Mouse (Mus musculus) urinary bladder, postnatal 4 days (tissue): ENCODE measurements around the gene Ly6g6e.

ENCODE experiments used
- DNase-seq, 2 experiments: peaks; one replicate each; pipeline ENCODE4 v3.0.0; 2021 to 2022; ENCODE audit warnings: low spot score in 2 of 2

The Ly6g6e gene

GRCm38 (mm10) chr17:35071454-35071853 is 5.2 kb upstream of the Ly6g6e start:
- DNase-seq: no peak

GRCm38 (mm10) chr17:35074097-35074496 is 2.6 kb upstream of the Ly6g6e start:
- no peak for DNase-seq

- no peak for DNase-seq
Measured at GRCm38 (mm10) chr17:35077285-35077684, 583 bp downstream of the Ly6g6e start.

GRCm38 (mm10) chr17:35077786-35078233 is 1.1 kb downstream of the Ly6g6e start, which contains the start of gene Ly6g6d:
Gene Ly6g6d, minus strand, starts transcription at chr17:35078065.
- DNase-seq: peak in 1 of 2 experiments; percentile 47

GRCm38 (mm10) chr17:35079778-35080177 is 3.1 kb downstream of the Ly6g6e start:
- no peak for DNase-seq

- no peak for DNase-seq
Measured at GRCm38 (mm10) chr17:35080248-35080647, 3.5 kb downstream of the Ly6g6e start.

GRCm38 (mm10) chr17:35080710-35081109 is 4.0 kb downstream of the Ly6g6e start:
- no peak for DNase-seq

- DNase-seq: no peak
Measured at GRCm38 (mm10) chr17:35082841-35083576, 6.3 kb downstream of the Ly6g6e start.

GRCm38 (mm10) chr17:35083929-35084497 is 7.3 kb downstream of the Ly6g6e start:
- no peak for DNase-seq

- no peak for DNase-seq
Measured at GRCm38 (mm10) chr17:35085208-35085865, 8.6 kb downstream of the Ly6g6e start, which contains the start of gene Ly6g6f. Gene Ly6g6f, minus strand, starts transcription at chr17:35085610.

GRCm38 (mm10) chr17:35088151-35088550 is 11.4 kb downstream of the Ly6g6e start:
- no peak for DNase-seq

GRCm38 (mm10) chr17:35088825-35089644 is 12.3 kb downstream of the Ly6g6e start, which contains the start of gene Abhd16a:
Gene Abhd16a, plus strand, starts transcription at chr17:35089263.
- DNase-seq: peak; percentile 93 to 94

- no peak for DNase-seq
Measured at GRCm38 (mm10) chr17:35090166-35090932, 13.6 kb downstream of the Ly6g6e start.

GRCm38 (mm10) chr17:35092403-35093198 is 15.9 kb downstream of the Ly6g6e start:
- no peak for DNase-seq

GRCm38 (mm10) chr17:35094475-35095365 is 18.0 kb downstream of the Ly6g6e start:
- no peak for DNase-seq

GRCm38 (mm10) chr17:35096597-35096996 is 19.9 kb downstream of the Ly6g6e start:
- DNase-seq: no peak

- no peak for DNase-seq
Measured at GRCm38 (mm10) chr17:35097164-35097655, 20.5 kb downstream of the Ly6g6e start.

- DNase-seq: no peak
Measured at GRCm38 (mm10) chr17:35100196-35100765, 23.6 kb downstream of the Ly6g6e start.
